Mouse (Mus musculus): ENCODE data around the gene Surf4. TPM values are rescaled to one million over a fixed set of nuclear protein-coding genes. Genes with fewer than 3 reads are reported as not detected.

Gene Surf4
- total RNA-seq (2012; rRNA removed) = 234 and 285 TPM in 2 replicates

- Histone ChIP-seq H3K4me1 (ENCODE audit: control insufficient read depth in 2 of 2, insufficient read depth in 2 of 2, low read length in 2 of 2, poor library complexity in 1 of 2) (peaks cover 2 to 7% of the 10 kb centered on the region in 2 experiments; a peak in 2 of 4 replicates), H3K4me3 (ENCODE audit: insufficient read depth in 1 of 2, low read depth in 1 of 2, low read length in 2 of 2, poor library complexity in 1 of 2, severe bottlenecking in 1 of 2) (peak within 1 kb of the TSS; percentile 94), H3K36me3 (ENCODE audit: control insufficient read depth, insufficient read depth, low read length, poor library complexity, severe bottlenecking) (peaks cover 9% of the 10 kb centered on the region), H3K9me3 (ENCODE audit: control insufficient read depth, insufficient read depth, low read depth, low read length) (no peaks in the 10 kb centered on the region), H3K27ac (ENCODE audit: insufficient read depth, low read depth, low read length, poor library complexity, severe bottlenecking) (peak within 1 kb of the TSS; percentile 74), H3K9ac (ENCODE audit: insufficient read depth, low read depth, low read length, poor library complexity, severe bottlenecking) (peak within 1 kb of the TSS; percentile 94)
- in situ Hi-C loops (cut with MboI; ENCODE audit: low sequenced_read_pairs in 2 of 2, unreplicated experiment in 2 of 2) = no loop called here
- DNase-seq (ENCODE audit: low read depth, low spot score) = peak; percentile 92
- TF ChIP-seq MAFK (IDR thresholded peaks at IDR 0.05; ENCODE audit: insufficient read depth, low read depth, low read length) (no peak), ZNF384 (IDR thresholded peaks at IDR 0.05; ENCODE audit: low read depth, low read length) (no peak), CHD2 (IDR thresholded peaks at IDR 0.05; ENCODE audit: low read depth, low read length) (no peak)
Observed at GRCm38 (mm10) chr2:26933304-26934055, at the start of gene Surf4, which contains the start of gene Stkld1. Surf4 (minus strand) TSS chr2:26933928. Stkld1 (plus strand) TSS chr2:26934047.

DNA sequence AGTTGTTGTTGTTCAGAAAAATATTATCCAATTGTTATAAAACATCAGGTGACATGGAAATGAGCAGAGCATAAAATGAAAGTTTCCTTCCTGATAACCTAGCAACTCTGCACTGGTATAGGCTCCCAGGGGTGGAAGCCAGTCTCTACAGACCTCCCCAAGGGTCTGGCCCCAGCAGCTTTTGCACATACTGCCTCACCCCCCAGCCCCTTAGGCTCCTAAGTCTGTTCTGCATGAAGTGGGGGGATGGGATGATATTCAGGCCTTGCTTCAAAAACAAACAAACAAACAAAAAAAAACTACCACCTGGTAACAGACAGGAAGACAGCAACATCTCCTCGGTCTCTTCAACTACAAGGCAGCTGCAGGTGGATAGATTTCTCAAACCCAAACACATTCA, 46.6 kb upstream of the Surf4 start:
- peaks cover 0 to 5% of the 10 kb centered on the region in 2 experiments; a peak in 1 of 4 replicates for H3K4me1 ChIP-seq (ENCODE audit: control insufficient read depth in 2 of 2, insufficient read depth in 2 of 2, low read length in 2 of 2, poor library complexity in 1 of 2)
- no peak overlapping the region for H3K9ac ChIP-seq (ENCODE audit: insufficient read depth, low read depth, low read length, poor library complexity, severe bottlenecking)
- no peaks in the 10 kb centered on the region for H3K36me3 ChIP-seq (ENCODE audit: control insufficient read depth, insufficient read depth, low read length, poor library complexity, severe bottlenecking)
- no peaks in the 10 kb centered on the region for H3K9me3 ChIP-seq (ENCODE audit: control insufficient read depth, insufficient read depth, low read depth, low read length)
- in situ Hi-C loops (cut with MboI; ENCODE audit: low sequenced_read_pairs in 2 of 2, unreplicated experiment in 2 of 2) = no loop called here
- DNase-seq (ENCODE audit: low read depth, low spot score) = no peak
- no peak for TF ChIP-seq HCFC1 (IDR thresholded peaks at IDR 0.05; ENCODE audit: borderline replicate concordance, insufficient read depth, low read length)
- TF ChIP-seq CHD2 (IDR thresholded peaks at IDR 0.05; ENCODE audit: low read depth, low read length) = no peak
- no peak for TF ChIP-seq ZNF384 (IDR thresholded peaks at IDR 0.05; ENCODE audit: low read depth, low read length)
- TF ChIP-seq MAFK (IDR thresholded peaks at IDR 0.05; ENCODE audit: insufficient read depth, low read depth, low read length) = no peak
- TF ChIP-seq ZC3H11A (IDR thresholded peaks at IDR 0.05; ENCODE audit: borderline replicate concordance, low read depth, low read length) = no peak
- no peak overlapping the region for H3K4me3 ChIP-seq (ENCODE audit: insufficient read depth in 1 of 2, low read depth in 1 of 2, low read length in 2 of 2, poor library complexity in 1 of 2, severe bottlenecking in 1 of 2)
- no peak overlapping the region for H3K27ac ChIP-seq (ENCODE audit: insufficient read depth, low read depth, low read length, poor library complexity, severe bottlenecking)

- H3K36me3 ChIP-seq (ENCODE audit: control insufficient read depth, insufficient read depth, low read length, poor library complexity, severe bottlenecking) = no peaks in the 10 kb centered on the region
- H3K27ac ChIP-seq (ENCODE audit: insufficient read depth, low read depth, low read length, poor library complexity, severe bottlenecking) = no peak overlapping the region
- in situ Hi-C loops (cut with MboI; ENCODE audit: low sequenced_read_pairs in 2 of 2, unreplicated experiment in 2 of 2) = no loop called here
- H3K9ac ChIP-seq (ENCODE audit: insufficient read depth, low read depth, low read length, poor library complexity, severe bottlenecking) = no peak overlapping the region
- H3K4me3 ChIP-seq (ENCODE audit: insufficient read depth in 1 of 2, low read depth in 1 of 2, low read length in 2 of 2, poor library complexity in 1 of 2, severe bottlenecking in 1 of 2) = no peak overlapping the region
- TF ChIP-seq MAFK (IDR thresholded peaks at IDR 0.05; ENCODE audit: insufficient read depth, low read depth, low read length) (no peak), HCFC1 (IDR thresholded peaks at IDR 0.05; ENCODE audit: borderline replicate concordance, insufficient read depth, low read length) (no peak), ZNF384 (IDR thresholded peaks at IDR 0.05; ENCODE audit: low read depth, low read length) (no peak), CHD2 (IDR thresholded peaks at IDR 0.05; ENCODE audit: low read depth, low read length) (no peak), ZC3H11A (IDR thresholded peaks at IDR 0.05; ENCODE audit: borderline replicate concordance, low read depth, low read length) (no peak)
- no peak for DNase-seq (ENCODE audit: low read depth, low spot score)
- H3K4me1 ChIP-seq (ENCODE audit: control insufficient read depth in 2 of 2, insufficient read depth in 2 of 2, low read length in 2 of 2, poor library complexity in 1 of 2) = no peaks in the 10 kb centered on the region
- H3K9me3 ChIP-seq (ENCODE audit: control insufficient read depth, insufficient read depth, low read depth, low read length) = no peaks in the 10 kb centered on the region
Observed at GRCm38 (mm10) chr2:26973960-26974359, 40.2 kb upstream of the Surf4 start.

GRCm38 (mm10) chr2:26973116-26973515, 39.4 kb upstream of the Surf4 start, which contains the start of gene Adamts13:
Adamts13 (plus strand) TSS chr2:26973416.
- no peak for DNase-seq (ENCODE audit: low read depth, low spot score)
- no peak within 1 kb of the TSS for H3K9ac ChIP-seq (ENCODE audit: insufficient read depth, low read depth, low read length, poor library complexity, severe bottlenecking)
- H3K27ac ChIP-seq (ENCODE audit: insufficient read depth, low read depth, low read length, poor library complexity, severe bottlenecking) = no peak within 1 kb of the TSS
- H3K9me3 ChIP-seq (ENCODE audit: control insufficient read depth, insufficient read depth, low read depth, low read length) = no peaks in the 10 kb centered on the region
- no peak within 1 kb of the TSS for H3K4me3 ChIP-seq (ENCODE audit: insufficient read depth in 1 of 2, low read depth in 1 of 2, low read length in 2 of 2, poor library complexity in 1 of 2, severe bottlenecking in 1 of 2)
- TF ChIP-seq CHD2 (IDR thresholded peaks at IDR 0.05; ENCODE audit: low read depth, low read length) (no peak), MAFK (IDR thresholded peaks at IDR 0.05; ENCODE audit: insufficient read depth, low read depth, low read length) (no peak)
- H3K36me3 ChIP-seq (ENCODE audit: control insufficient read depth, insufficient read depth, low read length, poor library complexity, severe bottlenecking) = no peaks in the 10 kb centered on the region
- in situ Hi-C loops (cut with MboI; ENCODE audit: low sequenced_read_pairs in 2 of 2, unreplicated experiment in 2 of 2) = no loop called here
- H3K4me1 ChIP-seq (ENCODE audit: control insufficient read depth in 2 of 2, insufficient read depth in 2 of 2, low read length in 2 of 2, poor library complexity in 1 of 2) = no peaks in the 10 kb centered on the region

Measured in ES-E14 (cell line).